Mouse (Mus musculus): ENCODE data around the gene Trit1. TPM values are rescaled to one million over a fixed set of nuclear protein-coding genes. Genes with fewer than 3 reads are reported as not detected.
"Not testable (repeated sequence)": the region's sequence is repeated elsewhere in the genome, so short reads cannot be mapped to it uniquely, and the experiment has no call there.

The Trit1 gene
- polyA plus RNA-seq (2012; rRNA removed): 15.9 and 16.2 TPM in 2 replicates

DNA sequence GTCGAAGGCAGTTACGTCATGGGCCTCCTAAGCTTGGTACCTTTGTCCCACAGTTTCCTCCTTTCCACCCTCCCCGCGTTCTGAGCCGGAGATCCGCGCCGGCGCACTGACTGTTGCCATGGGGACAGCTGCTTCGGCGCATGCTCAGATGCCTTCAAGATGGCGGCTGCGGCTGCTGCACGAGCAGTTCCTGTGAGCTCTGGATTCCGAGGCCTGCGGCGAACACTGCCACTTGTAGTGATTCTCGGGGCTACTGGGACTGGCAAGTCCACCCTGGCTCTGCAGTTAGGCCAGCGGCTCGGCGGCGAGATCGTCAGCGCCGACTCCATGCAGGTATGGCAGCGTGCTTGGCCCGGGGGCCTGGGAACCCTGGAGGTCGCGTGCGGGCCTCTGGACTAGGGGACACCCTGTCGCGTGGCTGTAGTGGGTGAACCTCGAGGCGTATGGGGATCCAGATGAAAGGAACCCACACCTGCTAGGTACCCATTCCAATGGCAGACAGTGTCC is at the start of gene Trit1:
Gene Trit1, plus strand, starts transcription at position 147 of the 507 bp plus-strand sequence.
- DNase-seq (ENCODE audit: low spot score): peak; percentile 87

DNA sequence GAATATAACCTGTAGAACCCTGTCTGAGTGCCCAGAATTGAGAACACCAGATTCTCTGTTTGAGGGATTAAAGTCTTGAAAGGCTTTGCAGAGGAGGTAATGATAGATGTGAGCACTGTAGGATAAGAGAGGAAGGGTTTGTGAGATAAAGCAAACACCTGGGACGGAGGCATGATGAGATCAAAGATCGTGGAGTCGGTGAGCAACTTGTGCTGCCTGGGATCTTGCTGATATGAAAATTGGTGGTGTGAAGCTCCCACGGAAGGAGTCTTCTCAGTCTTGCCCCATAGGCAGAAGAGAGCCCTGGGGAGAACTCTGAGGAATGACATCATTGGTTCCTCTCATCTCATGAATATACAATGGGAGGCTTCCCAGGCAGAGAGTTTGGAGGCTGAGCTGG is 48.3 kb upstream of the Trit1 start:
- no peak for DNase-seq (ENCODE audit: low spot score)

DNA sequence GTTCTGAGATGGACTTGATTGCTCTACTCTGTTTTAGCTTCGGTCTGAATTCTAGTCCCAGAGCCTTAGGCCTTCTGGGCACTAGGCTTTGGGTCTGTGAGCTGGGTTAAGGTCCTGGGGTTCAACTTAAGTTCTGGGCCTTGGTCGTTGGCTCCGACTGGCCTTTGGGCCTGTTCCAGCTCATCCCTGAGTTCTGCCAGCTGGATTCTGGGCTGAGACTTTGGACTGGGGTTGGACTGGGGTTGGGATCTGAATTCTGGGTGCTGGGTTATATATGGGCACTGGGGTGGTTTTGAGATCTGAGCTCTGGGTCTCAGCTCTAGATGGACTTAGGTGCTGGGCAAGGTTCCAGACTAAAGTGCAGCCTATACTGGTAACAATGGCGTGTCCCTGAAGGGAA is 45.2 kb upstream of the Trit1 start:
- no peak for DNase-seq (ENCODE audit: low spot score)

DNA sequence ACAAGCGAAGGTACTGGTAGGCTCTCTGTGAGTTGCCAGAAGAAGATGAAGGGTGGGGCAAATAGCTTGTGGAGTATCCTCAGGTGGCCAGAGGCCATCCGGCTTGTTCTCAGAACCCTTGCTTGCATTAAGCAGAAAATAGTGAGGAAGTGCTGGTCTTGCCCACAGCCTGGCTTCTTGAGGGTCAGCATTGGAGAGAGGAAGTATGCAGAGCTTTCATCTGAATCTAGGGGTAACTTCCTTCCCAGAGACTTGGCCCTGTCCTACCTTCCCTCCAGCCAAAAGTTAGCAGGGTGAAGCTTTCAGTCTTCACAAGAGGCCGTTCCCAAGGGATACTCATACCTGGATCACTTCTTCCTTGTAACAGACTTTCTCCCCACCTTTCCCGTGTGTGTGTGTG is 44.8 kb upstream of the Trit1 start:
- no peak for DNase-seq (ENCODE audit: low spot score)

DNA sequence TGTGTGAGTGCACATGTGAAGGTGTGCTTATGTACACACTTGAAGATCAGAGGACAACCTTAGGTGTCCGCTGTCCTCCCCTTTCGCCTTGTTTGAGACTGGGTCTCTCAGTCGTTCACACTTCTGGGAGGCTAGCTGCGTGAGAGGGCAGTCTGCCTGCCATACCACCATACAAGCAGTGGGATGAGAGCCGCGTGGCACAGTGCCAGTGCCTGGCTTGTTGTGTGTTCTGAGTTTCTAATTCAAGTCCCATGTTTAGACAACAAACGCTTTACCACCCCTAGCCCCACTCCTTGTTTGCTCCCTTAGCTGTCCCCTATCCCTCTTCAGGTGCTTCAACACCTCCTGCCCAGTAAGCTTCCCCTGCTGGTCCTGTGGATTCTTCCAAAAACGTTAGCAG is 44.3 kb upstream of the Trit1 start:
- DNase-seq (ENCODE audit: low spot score): no peak

DNA sequence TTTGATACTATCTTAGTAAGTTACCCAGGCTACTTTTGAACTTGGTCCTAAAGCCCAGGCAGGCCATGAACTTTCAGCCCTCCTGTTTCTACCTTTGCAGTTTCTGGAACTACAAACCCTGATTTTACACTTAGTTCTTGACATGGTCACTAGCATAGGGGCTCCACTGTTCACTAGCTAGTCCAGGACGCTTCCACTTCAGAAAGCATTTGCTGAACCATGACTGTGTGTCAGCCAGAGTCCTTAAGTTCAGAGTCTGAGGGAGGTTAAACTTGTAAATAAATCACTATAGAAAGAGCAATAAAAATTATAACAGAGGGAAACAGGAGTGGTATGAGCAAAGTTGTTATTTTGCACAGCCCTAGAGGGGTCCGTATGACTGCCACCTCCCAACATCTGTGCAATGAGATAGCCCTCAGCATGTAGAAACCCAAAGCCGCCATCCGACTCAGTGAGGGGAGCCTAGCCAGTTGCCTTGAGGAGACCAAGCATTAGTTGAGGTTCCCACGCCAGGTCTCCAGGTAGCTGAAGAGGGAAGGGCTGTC is 41.3 kb upstream of the Trit1 start:
- no peak for DNase-seq (ENCODE audit: low spot score)

DNA sequence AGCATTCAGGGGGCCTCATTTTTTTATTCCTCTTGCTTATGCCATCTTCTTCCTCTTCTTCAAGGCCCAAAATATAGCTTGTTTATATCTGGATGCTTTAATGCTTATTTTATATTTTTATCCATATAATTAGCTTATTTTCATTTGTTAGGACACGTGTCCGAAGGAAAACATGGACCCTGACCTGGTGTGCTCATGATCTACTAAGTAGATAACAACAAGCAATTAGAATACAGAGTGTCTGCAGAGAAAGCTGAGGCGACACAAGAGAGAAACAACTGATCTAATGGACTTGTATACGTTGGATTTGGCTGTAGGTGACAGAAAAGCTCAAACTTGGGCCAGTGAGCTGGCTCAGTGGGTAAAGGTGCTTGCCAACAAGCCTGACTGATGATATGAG is 39.5 kb upstream of the Trit1 start:
- no peak for DNase-seq (ENCODE audit: low spot score)

DNA sequence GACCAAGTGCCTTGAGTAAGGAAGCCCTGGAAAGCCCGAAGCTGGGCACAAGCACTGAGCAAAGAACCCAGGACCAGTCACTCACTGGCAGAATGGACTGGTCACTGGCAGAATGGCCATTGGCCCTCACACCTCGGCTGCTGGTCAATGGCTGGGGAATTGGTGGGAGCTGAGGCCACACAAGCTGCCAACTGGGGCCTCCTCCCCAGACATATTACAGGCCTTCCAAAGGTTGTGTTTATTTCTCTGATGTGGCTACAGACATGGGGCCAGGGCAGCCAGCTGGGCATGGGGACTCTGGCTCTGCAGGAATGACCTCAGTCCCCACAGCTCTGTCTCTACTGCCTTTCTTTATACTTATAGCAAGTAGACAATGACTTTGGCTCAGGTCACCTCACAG is 37.5 kb upstream of the Trit1 start:
- no peak for DNase-seq (ENCODE audit: low spot score)

DNA sequence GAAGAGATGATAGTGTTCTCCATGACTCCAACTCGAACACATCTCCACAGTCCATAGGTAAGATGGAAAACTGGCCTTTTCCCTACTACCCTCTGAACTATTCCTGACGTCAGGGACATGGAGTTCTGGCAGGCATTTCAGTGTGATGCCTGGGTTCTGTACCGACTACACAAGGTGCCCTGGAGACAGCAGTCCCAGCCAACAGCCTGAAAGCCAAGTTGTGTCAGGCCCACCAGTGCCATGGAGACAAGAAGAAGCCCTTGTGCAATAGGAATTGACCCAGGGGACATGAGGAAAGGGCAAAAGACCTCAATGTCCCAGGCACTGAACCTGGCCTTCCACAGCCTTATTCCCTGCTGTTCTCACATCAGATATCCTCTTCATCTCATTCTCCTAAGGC is 36.6 kb upstream of the Trit1 start:
- no peak for DNase-seq (ENCODE audit: low spot score)

DNA sequence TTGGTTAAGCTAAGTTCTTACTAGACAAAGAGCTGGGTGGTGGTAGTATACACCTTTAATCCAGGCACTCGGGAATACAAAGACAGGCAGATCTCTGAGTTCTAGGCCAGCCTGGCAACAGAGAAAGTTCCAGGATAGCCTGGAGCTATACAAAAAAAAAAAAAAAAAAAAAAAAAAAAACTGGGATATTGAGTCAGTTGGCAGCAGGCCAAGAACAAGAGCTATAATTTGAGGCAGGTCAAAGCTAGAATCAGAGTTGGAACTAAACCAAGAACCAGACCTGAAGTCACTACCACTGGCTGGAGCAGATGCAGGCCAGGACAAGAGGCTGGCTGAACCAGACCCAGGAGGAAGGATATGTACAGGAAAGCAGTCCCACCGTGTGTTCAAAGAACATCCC is 35.7 kb upstream of the Trit1 start:
- DNase-seq (ENCODE audit: low spot score): no peak

DNA sequence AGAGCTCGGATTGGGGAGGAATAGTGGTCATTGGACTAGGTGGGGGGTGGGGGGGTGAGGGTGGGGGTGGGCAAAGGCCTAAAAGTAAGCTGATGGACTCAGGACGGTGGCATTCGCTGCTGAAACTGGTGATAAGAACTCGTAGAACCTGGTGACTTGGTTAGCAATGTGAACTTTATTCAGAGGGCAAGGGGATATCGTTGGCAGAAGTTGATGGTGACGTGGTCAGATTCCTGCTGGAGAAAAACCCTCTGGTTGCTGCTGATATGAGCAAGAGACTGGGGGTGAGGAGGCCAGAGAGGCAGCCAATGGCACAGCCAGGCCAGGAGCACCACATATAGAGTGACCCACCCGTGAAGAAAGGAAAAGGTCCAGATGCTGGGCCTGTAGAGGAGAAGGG is 35.2 kb upstream of the Trit1 start:
- DNase-seq (ENCODE audit: low spot score): no peak

DNA sequence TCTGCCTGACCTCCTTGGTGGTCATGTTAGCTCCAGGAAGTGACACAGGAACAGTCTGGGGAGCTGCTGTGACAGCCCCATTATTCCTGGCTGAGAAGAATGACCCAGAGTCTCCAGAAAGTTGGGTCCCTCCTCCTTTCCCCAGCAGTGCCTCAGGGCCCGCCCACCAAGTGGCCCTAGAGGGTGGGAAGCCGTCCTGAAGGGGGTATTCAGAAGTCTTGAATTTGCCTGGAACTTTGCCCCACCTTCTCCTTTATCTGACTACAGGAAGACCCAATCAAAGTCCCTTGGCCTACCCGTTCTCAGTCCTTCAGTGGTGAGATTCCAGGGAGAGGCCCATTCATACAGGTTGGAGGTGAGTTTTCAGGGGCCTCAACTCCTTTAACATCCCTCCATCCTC is 34.5 kb upstream of the Trit1 start:
- no peak for DNase-seq (ENCODE audit: low spot score)

DNA sequence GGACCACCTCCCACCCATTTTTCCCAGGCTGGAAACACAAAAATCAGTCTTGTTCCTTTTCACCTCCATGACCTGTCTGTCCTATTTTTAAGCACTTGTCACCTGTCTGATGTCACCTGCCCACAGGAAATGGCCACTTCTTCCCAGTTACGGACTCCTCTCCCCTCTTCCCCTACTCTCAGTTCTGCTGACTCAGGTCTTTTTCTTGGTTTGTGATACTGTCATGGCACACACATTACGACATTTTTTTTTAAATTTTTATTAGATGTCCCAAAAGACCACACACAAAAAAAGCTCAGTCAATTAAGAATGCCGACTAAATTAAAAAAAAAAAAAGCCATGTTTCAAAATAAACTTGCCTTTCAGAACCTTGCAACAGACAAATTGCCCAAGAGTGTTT is 33.9 kb upstream of the Trit1 start:
- no peak for DNase-seq (ENCODE audit: low spot score)

DNA sequence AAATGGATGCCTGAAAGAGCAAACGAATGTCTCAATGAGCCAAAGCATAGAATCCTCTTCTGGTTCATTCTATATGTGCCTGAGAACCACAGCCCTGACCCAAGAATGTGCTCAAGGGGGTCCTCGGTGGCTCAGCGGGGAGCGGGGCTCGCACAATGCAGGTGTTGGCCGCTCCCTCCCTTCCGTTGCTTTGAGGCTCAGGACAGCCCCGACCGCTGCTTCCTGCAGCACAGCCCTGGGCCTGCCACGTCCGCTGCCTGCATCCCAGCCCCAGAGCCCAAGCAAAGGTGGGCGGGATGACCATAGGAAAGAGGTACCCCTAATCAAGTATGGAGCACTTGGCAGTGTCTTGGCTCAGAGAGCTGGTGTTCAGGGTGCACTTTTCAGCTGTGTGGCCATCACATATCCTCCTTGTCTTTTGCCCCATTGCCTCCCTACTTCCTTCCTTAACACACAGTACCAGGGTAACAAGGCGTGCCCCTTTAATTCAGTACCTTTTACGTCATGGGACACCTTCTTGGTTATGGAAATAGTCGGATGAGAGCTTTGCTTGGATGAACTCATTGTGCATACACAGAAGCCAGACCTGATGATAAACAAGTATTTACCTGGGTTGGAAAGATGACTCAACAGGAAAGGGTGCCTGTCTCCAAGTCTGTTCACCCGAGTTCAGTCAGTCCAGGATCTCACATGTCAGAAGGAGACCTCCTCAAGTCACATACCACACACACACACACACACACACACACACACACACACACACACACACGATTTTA is 32.7 kb upstream of the Trit1 start:
- DNase-seq (ENCODE audit: low spot score): no peak

DNA sequence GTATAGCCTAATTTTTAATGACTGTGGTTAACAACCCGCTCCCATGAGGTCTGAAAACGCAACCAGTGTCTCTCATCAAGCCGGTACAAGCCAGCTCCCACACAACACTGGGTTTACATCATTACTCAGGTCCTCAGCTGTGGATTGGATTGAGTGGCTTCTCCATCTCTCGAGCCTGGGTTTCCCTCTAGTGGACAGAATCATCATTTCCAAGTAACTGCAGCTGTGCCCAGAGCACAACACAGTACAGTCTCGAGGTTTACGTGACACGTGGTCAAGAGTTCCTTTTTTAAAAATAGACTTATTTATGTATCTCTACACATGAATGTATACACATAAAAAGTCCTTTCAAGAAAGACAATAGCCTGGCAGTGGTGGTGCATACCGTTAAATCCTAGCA is 31.3 kb upstream of the Trit1 start:
- no peak for DNase-seq (ENCODE audit: low spot score)

DNA sequence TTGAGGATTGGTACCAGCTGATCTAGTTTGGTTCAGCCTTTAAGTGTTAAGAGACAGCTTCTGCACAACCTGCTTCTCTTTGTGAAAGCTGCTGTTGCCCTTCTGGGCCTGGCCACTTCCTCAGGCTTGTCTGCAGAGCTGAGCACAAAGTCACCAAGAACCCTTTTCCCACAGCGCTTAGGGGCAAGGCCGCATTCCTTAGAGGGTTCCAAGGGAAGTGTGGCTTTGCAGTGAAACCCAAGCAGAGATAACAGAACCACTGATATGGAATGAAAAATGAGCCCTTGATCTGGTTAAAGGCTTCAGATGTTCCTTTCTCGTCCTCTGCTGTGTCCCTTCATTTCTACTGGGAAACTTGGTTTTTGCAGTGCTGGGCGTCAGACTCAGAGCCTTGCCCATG is 29.0 kb upstream of the Trit1 start:
- DNase-seq (ENCODE audit: low spot score): no peak

DNA sequence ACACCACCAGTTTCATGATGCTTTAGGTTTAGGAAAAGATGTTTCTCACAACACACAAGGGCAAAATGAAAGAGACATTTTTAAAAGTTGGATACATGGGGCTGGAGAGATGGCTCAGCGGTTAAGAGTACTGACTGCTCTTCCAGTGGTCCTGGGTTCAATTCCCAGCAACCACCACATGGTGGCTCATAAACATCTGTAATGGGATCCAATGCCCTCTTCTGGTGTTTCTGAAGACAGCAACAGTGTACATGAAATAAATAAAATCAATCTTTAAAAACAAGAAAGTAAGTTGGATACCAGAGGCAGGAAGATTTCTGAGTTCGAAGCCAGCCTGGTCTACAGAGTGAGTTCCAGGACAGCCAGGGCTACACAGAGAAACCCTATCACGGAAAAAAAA is 28.4 kb upstream of the Trit1 start:
- not testable (repeated sequence) for DNase-seq (ENCODE audit: low spot score)

DNA sequence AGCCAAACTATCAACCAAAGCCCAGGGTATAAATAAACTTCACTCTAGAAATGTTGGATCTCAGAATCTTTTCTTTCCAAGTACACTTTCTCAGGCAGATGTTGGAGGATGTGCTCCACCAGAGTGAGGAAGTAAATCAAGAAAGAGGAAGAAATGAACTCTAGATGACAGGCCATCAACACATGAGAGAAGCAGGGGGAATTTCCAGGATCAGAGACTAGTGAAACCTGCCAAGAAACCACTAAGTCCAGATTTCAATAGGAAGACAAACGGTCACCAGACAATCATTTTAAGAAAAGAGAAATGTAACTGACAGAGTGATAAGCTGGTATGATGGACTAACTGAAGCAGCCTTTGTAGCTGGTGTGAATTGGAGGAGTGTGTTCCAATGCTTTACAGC is 25.2 kb upstream of the Trit1 start:
- no peak for DNase-seq (ENCODE audit: low spot score)

DNA sequence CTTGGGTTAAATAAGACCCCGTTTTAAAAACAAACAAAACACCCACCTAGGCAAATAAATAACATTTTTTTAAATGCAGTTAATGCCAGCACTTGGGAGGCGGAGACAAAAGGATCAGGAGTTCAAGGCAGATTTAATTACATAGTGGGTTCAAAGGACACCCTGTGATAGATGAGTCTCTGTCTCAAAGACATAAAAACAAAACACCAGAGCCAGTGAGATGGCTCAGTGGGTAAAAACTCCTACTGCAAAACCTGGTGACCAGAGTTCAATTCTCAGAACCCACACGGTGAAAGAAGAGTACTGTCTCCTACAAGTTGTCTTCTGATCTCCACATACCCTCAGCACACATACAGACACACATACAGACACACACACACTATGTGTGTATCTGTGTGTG is 24.1 kb upstream of the Trit1 start:
- no peak for DNase-seq (ENCODE audit: low spot score)

DNA sequence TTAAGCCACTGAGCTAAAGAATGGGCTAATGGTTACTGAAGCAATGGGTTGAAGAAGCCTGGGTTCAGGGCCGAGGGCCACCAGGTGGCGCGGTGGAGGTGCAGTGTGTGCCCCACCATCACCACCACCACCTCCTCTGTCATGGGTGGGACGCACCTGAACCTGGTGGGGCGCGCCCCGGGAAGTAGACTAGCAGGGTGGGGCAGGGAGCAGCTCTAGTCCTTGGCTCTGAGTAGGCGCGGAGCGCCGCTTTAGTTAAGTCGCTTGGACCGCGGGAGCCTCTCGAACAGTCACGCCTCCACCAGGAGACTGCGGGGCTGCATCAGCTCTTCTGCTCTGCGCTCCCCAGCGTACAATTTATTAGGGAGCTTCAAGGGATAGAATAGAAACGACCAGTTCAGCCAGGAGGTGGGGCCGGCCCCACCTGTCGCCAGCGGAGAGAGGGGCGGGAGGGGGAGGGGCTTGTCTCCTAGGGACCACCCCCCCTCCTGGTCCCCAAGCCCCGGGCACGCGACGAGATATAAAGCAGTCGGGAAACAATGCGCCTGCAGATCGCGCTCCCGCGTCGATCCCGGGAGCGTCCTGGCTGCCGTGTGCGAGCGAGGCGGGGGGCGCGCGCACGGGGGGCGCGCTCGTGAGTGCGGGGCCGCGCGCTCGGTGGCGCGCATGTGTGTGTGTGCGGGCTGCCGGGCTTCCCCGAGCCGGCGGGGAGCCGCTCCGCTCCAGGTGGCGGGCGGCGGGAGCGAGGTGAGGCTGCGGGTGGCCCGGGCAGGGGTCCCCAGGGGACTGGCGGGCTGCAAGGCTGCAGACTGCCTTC is 20.8 kb upstream of the Trit1 start, which contains the start of gene Mycl:
Gene Mycl, plus strand, starts transcription at position 249 of the 817 bp plus-strand sequence.
- DNase-seq (ENCODE audit: low spot score): peak; percentile 79

DNA sequence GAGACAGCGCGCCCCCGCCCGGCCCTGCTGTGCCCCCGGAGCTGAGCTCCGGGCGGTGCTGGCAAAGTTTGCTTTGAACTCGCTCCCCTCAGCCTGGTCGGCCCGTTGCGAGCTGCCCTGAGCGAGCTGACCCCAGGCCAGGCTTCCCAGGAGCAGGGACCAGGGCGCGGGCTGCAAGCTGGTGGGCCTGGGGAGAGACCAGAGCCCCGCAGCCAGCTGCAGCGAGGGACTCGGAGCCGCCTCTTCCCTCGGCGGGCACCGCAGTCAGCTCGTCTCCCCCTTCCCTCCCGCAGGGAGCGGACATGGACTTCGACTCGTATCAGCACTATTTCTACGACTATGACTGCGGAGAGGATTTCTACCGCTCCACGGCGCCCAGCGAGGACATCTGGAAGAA is 20.2 kb upstream of the Trit1 start:
- peak; percentile 51 for DNase-seq (ENCODE audit: low spot score)

DNA sequence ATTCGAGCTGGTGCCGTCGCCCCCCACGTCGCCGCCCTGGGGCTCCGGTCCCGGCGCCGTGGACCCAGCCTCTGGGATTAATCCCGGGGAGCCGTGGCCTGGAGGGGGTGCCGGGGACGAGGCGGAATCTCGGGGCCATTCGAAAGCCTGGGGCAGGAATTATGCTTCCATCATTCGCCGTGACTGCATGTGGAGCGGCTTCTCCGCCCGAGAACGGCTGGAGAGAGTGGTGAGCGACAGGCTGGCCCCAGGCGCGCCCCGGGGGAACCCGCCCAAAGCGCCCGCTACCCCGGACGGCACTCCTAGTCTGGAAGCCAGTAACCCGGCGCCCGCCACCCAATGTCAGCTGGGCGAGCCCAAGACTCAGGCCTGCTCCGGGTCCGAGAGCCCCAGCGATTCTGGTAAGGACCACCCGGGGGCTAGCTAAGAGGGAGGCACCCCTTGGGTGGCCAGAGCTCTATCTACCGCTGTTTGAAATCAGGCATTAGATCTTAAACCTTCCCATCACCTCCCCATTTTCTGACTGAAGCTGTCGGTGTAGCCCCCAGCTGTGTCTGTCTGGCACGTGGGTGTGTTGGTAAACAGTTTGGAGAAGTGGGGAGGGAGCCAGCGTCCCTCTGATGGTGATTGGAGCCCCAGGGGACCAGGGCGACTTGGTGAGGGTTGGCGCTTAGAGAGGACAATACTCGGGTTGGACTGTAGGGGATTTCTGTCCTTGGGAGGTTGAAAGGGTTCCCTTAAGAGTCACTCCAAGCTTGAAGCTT is 19.6 kb upstream of the Trit1 start:
- peak; percentile 46 for DNase-seq (ENCODE audit: low spot score)
